Mouse (Mus musculus): ENCODE data around the gene Myo3a. TPM values are rescaled to one million over a fixed set of nuclear protein-coding genes. Genes with fewer than 3 reads are reported as not detected.

The Myo3a gene
- total RNA-seq (2021), result not detected
- polyA plus RNA-seq (2012; rRNA removed), result not detected in 2 replicates
- long read RNA-seq, result 0 reads

DNA sequence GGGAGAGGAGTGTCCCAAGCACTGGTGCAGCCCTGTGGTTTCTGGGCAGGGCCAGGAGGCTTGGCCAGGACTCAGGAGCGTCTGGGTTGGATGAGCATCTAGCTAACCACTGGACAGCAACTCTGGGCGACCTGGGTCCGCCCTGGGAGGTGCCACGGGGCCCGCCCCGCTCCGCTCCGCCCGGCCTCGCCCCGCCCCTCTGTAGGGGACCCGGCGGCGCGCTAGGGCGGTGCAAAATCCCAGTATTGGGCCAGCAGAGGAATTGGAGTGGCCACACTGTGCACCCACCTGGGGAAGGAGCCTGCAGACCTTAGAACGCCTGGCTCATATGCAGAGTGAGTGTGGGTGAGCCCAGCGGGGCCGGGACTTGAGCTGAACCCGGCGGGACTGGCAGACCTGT lies at the start of gene Myo3a:
Myo3a (plus strand) TSS at position 196 of the 400 bp plus-strand sequence.
- Histone ChIP-seq H3K4me1 (ENCODE audit: control insufficient read depth, insufficient read depth, low read length) (no peaks in the 10 kb centered on the region), H3K36me3 (ENCODE audit: control insufficient read depth, insufficient read depth, low read length) (no peaks in the 10 kb centered on the region), H3K4me3 (no peak within 1 kb of the TSS), H3K9ac (ENCODE audit: low read depth, low read length) (no peak within 1 kb of the TSS), H3K27ac (no peak within 1 kb of the TSS), H3K27me3 (ENCODE audit: control insufficient read depth, insufficient read depth, low read length) (no peaks in the 10 kb centered on the region), H3K79me2 (replicated peaks; ENCODE audit: control insufficient read depth, insufficient read depth, low read length) (no peaks in the 10 kb centered on the region)
- no peak for DNase-seq
- TF ChIP-seq CTCF (IDR thresholded peaks at IDR 0.05), result no peak
- TF ChIP-seq POLR2A (IDR thresholded peaks at IDR 0.05; ENCODE audit: insufficient read depth, low read depth, low read length), result no peak
- TF ChIP-seq EP300 (IDR thresholded peaks at IDR 0.05; ENCODE audit: insufficient read depth, low read depth, low read length), result no peak
- WGBS, result 3% methylated on average over 21 of the region's 21 CpGs
- intact Hi-C loops (cut with DNase I), result no loop called here

DNA sequence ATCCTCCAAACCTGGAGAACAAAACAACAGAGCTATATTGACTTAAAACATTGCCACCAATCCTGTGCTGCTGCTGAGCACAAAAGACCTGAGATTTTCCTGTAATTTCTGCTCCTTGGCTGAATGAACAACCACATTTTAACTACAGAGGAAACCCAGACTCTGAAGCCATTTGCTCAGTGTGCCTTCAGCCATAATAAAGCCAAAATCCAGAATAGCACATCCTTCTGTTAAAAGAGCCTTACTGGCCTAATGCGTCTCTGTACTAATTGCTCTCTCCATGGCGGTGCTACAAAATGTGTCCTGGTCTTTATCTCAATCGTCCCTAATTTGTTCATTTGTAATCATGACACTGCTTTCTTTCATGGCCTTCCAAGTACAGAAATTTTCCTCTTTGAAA lies 23.2 kb downstream of the Myo3a start:
- no peak overlapping the region for H3K9ac ChIP-seq (ENCODE audit: low read depth, low read length)
- H3K27ac ChIP-seq, result no peak overlapping the region
- TF ChIP-seq EP300 (IDR thresholded peaks at IDR 0.05; ENCODE audit: insufficient read depth, low read depth, low read length), result no peak
- TF ChIP-seq POLR2A (IDR thresholded peaks at IDR 0.05; ENCODE audit: insufficient read depth, low read depth, low read length), result no peak
- TF ChIP-seq CTCF (IDR thresholded peaks at IDR 0.05), result no peak
- H3K79me2 ChIP-seq (replicated peaks; ENCODE audit: control insufficient read depth, insufficient read depth, low read length), result no peaks in the 10 kb centered on the region
- no peaks in the 10 kb centered on the region for H3K36me3 ChIP-seq (ENCODE audit: control insufficient read depth, insufficient read depth, low read length)
- no peaks in the 10 kb centered on the region for H3K4me1 ChIP-seq (ENCODE audit: control insufficient read depth, insufficient read depth, low read length)
- DNase-seq, result no peak
- no peak overlapping the region for H3K4me3 ChIP-seq
- 75% methylated on average over 3 of the region's 3 CpGs for WGBS
- no peaks in the 10 kb centered on the region for H3K27me3 ChIP-seq (ENCODE audit: control insufficient read depth, insufficient read depth, low read length)
- intact Hi-C loops (cut with DNase I), result no loop called here

DNA sequence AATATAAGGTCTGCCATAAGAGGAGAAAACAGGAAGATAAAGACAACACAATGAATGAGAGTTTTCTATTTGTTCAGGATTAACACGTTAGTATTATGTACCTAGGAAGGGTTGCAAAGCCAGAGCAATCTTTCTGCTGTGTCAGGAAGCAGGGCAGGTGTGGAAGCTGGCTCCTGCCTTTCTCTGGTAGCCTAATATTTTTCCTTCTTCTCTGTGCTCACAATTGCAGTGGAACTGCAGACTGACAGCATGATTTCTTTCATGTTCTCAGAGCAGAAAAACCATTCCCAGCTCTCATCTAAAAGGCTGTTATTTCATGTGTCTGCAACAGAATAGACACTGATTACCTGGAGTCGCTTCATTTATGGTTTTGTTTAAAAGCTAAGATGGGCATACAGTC lies 23.7 kb downstream of the Myo3a start:
- intact Hi-C loops (cut with DNase I), result no loop called here
- H3K27ac ChIP-seq, result no peak overlapping the region
- TF ChIP-seq POLR2A (IDR thresholded peaks at IDR 0.05; ENCODE audit: insufficient read depth, low read depth, low read length), result no peak
- no peak for TF ChIP-seq CTCF (IDR thresholded peaks at IDR 0.05)
- TF ChIP-seq EP300 (IDR thresholded peaks at IDR 0.05; ENCODE audit: insufficient read depth, low read depth, low read length), result no peak
- no peaks in the 10 kb centered on the region for H3K4me1 ChIP-seq (ENCODE audit: control insufficient read depth, insufficient read depth, low read length)
- H3K9ac ChIP-seq (ENCODE audit: low read depth, low read length), result no peak overlapping the region
- 53% methylated on average over 2 of the region's 2 CpGs for WGBS
- H3K4me3 ChIP-seq, result no peak overlapping the region
- DNase-seq, result no peak
- no peaks in the 10 kb centered on the region for H3K27me3 ChIP-seq (ENCODE audit: control insufficient read depth, insufficient read depth, low read length)
- H3K79me2 ChIP-seq (replicated peaks; ENCODE audit: control insufficient read depth, insufficient read depth, low read length), result no peaks in the 10 kb centered on the region
- no peaks in the 10 kb centered on the region for H3K36me3 ChIP-seq (ENCODE audit: control insufficient read depth, insufficient read depth, low read length)

DNA sequence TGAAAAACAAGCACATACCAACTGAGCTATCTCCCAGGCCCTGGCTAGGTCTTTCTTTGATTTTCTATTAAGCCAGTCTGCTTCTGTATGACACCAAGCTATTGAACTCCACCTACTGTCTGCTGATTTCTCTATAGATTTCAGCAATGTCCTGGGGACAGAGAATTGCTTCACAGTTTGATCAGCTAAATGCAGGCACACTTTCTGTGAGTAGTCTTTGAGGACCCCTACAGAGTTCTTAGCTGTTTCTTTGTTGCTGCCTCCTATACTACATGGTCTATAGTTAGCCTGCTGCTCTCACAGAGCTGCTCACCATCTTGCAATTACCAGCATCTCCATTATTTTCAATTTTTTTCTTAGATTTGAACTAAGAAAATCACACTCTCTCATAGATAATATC lies 28.3 kb downstream of the Myo3a start:
- intact Hi-C loops (cut with DNase I), result no loop called here
- Histone ChIP-seq H3K27me3 (ENCODE audit: control insufficient read depth, insufficient read depth, low read length) (no peaks in the 10 kb centered on the region), H3K27ac (no peak overlapping the region), H3K9ac (ENCODE audit: low read depth, low read length) (no peak overlapping the region), H3K36me3 (ENCODE audit: control insufficient read depth, insufficient read depth, low read length) (no peaks in the 10 kb centered on the region), H3K4me3 (no peak overlapping the region), H3K79me2 (replicated peaks; ENCODE audit: control insufficient read depth, insufficient read depth, low read length) (no peaks in the 10 kb centered on the region), H3K4me1 (ENCODE audit: control insufficient read depth, insufficient read depth, low read length) (no peaks in the 10 kb centered on the region)
- DNase-seq, result no peak
- no peak for TF ChIP-seq CTCF (IDR thresholded peaks at IDR 0.05)
- TF ChIP-seq POLR2A (IDR thresholded peaks at IDR 0.05; ENCODE audit: insufficient read depth, low read depth, low read length), result no peak

DNA sequence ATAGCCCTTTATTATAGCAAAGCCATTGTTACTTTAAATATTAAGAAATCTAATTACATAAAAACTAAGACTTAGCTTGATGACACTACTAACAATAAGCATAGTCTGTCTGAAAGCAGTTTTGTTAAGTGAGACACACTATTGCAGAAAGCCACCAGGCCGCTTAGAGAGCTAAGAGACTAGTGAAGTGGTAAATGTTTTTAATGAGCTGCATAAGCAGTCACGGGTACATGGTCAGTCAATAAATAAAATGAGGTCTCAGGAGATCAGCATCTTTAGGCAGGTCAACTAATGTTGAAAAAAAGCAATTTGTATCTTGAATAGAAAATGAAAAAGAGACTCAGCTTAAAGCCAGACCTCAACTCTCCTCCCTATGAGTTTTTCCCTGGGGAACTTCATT lies 44.3 kb downstream of the Myo3a start:
- Histone ChIP-seq H3K4me3 (no peak overlapping the region), H3K79me2 (replicated peaks; ENCODE audit: control insufficient read depth, insufficient read depth, low read length) (no peaks in the 10 kb centered on the region), H3K27me3 (ENCODE audit: control insufficient read depth, insufficient read depth, low read length) (no peaks in the 10 kb centered on the region), H3K9ac (ENCODE audit: low read depth, low read length) (no peak overlapping the region), H3K27ac (no peak overlapping the region), H3K4me1 (ENCODE audit: control insufficient read depth, insufficient read depth, low read length) (no peaks in the 10 kb centered on the region), H3K36me3 (ENCODE audit: control insufficient read depth, insufficient read depth, low read length) (no peaks in the 10 kb centered on the region)
- intact Hi-C loops (cut with DNase I), result no loop called here
- DNase-seq, result no peak
- TF ChIP-seq EP300 (IDR thresholded peaks at IDR 0.05; ENCODE audit: insufficient read depth, low read depth, low read length), result no peak
- TF ChIP-seq POLR2A (IDR thresholded peaks at IDR 0.05; ENCODE audit: insufficient read depth, low read depth, low read length), result no peak
- TF ChIP-seq CTCF (IDR thresholded peaks at IDR 0.05), result no peak
- 78% methylated on average over 2 of the region's 2 CpGs for WGBS

DNA sequence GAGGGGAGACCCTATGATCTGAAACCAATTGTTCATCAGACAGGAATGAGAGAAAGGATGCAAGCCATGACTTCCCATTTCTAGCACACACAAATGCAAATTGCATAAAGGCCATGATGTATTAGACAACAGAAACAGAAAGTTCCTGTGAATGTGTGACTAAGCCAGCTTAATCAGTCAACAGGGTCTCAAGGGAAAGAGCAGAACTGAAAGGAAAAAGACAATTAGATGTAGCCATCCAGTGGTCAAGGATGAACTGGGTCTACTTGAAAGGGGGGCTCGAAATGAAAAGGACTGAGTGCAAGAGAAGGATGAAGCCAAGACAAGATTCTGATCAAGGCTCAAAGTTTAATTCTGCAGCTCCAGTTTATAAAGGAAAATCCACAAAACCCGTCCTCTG lies 58.1 kb downstream of the Myo3a start:
- Histone ChIP-seq H3K27me3 (ENCODE audit: control insufficient read depth, insufficient read depth, low read length) (no peaks in the 10 kb centered on the region), H3K4me1 (ENCODE audit: control insufficient read depth, insufficient read depth, low read length) (no peaks in the 10 kb centered on the region), H3K27ac (no peak overlapping the region), H3K79me2 (replicated peaks; ENCODE audit: control insufficient read depth, insufficient read depth, low read length) (no peaks in the 10 kb centered on the region), H3K36me3 (ENCODE audit: control insufficient read depth, insufficient read depth, low read length) (no peaks in the 10 kb centered on the region), H3K9ac (ENCODE audit: low read depth, low read length) (no peak overlapping the region), H3K4me3 (no peak overlapping the region)
- intact Hi-C loops (cut with DNase I), result no loop called here
- 49% methylated on average over 2 of the region's 2 CpGs for WGBS
- TF ChIP-seq CTCF (IDR thresholded peaks at IDR 0.05) (no peak), POLR2A (IDR thresholded peaks at IDR 0.05; ENCODE audit: insufficient read depth, low read depth, low read length) (no peak), EP300 (IDR thresholded peaks at IDR 0.05; ENCODE audit: insufficient read depth, low read depth, low read length) (no peak)
- DNase-seq, result no peak

Data from heart, adult 2 months (tissue).